Mouse (Mus musculus) macrophage (primary cell): Measurements from ENCODE around the gene Sis. TPM values are rescaled to one million over a fixed set of nuclear protein-coding genes. Genes with fewer than 3 reads are reported as not detected.

Experiments used
- H3K27ac ChIP-seq: fragments of 350-480 bp; formaldehyde crosslinking; 2 replicates; pipeline ENCODE4 v1.9.0; 2021
- H3K36me3 ChIP-seq: fragments of 350-480 bp; formaldehyde crosslinking; 2 replicates; pipeline ENCODE4 v1.9.0; 2021; ENCODE audit errors: inconsistent target
- H3K4me3 ChIP-seq: fragments of 350-480 bp; formaldehyde crosslinking; 2 replicates; pipeline ENCODE4 v1.9.0; 2021; ENCODE audit errors: inconsistent target
- H3K79me2 ChIP-seq: fragments of 350-480 bp; formaldehyde crosslinking; 2 replicates; pipeline ENCODE4 v1.9.0; 2021; ENCODE audit errors: inconsistent target
- WGBS: methylation state at CpG from one replicate; pipeline ENCODE4 v1.1.7; 2026; ENCODE audit warnings: inconsistent platforms; ENCODE audit not compliant: missing documents; 5-methylcytosine and 5-hydroxymethylcytosine counted together
- polyA plus RNA-seq: library from polyadenylated mRNA; stranded (reverse); fragments of 250-400 nt; gene quantifications from 3 replicates; pipeline ENCODE4 v1.2.4, GENCODE M21; 2018; ENCODE audit warnings: inconsistent platforms
- total RNA-seq, 78 experiments: library from RNA; depleted of rRNA; stranded (reverse); fragments of 250-400 nt; gene quantifications; 1 replicate in 9 of 78; 2 replicates in 24 of 78; 3 replicates in 43 of 78; 4 replicates in 2 of 78; pipeline ENCODE4 v1.2.4; 2018; ENCODE audit warnings: inconsistent platforms in 56 of 78

Gene Sis
- not detected for total RNA-seq (2018; cell fraction: chromatin; rRNA removed)
- not detected for total RNA-seq (2018; cell fraction: cytosol; rRNA removed)
- not detected for total RNA-seq (2018; cell fraction: nucleus; rRNA removed)
- not detected in 3 replicates for polyA plus RNA-seq

- Histone ChIP-seq H3K36me3 (no peaks in the 10 kb centered on the region), H3K79me2 (no peaks in the 10 kb centered on the region), H3K4me3 (no peak within 1 kb of the TSS), H3K27ac (no peak within 1 kb of the TSS)
These were observed at the start of gene Sis for GRCm38 (mm10) chr3:72967675-72968074. TSS of gene Sis (minus strand) at chr3:72967863.

DNA sequence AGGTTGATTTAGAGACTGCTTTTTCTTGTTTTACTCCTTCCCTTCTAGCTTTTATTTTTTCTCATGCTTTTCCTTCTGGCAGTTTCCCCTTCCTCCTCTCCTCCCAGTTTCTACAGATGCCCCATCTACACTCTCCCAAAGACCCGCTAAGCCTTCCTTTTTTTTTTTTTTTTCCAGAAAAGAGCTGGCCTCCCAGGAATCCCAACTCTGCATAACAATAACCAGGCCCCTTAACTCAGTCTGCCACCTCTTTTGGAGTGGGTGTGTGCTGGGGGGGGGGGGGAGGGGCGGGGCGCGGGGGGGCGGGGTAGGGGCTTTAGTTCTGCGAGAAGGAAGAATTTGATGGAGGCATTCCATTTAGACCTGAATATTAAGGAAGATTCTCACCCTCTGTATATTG lies 38.4 kb upstream of the Sis start:
- H3K4me3 ChIP-seq: no peak overlapping the region
- 67% methylated on average over 1 of the region's 6 CpGs for WGBS
- H3K27ac ChIP-seq: no peak overlapping the region
- H3K36me3 ChIP-seq: no peaks in the 10 kb centered on the region
- H3K79me2 ChIP-seq: no peaks in the 10 kb centered on the region

DNA sequence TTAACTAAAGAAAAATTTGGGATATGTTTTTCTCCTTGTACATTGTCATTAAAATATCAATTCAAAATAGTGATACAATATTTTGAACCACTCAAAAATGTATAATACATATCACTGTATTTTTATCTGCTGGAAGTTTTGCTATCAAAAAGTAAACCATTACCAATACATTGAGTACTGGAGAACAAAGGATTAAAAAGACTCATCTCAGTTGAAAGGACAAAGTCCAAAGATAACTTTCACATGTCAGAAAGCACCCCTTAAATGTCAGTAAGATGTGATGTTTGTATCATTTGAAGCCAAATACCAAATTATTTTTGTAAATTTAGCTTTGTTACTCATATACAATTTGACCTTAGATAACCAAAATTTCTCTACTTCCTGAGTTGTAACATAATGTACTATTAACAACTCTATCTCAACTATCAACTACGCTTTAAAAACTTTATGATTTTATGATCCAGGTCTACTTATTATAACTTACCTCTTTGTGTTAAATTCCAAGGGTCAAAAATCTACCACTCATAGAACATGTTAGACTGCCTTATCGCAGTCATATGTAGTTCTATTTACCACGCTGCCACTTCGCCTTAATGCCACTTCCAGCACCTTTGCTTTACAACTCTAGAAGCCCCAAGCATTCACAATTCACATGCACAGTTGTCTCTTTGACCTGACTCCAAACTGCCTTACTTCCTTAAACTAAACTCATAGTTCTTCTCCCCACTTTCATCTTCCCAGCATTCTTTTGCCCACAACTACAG lies 35.5 kb upstream of the Sis start:
- Histone ChIP-seq H3K4me3 (no peak overlapping the region), H3K27ac (no peak overlapping the region), H3K36me3 (no peaks in the 10 kb centered on the region), H3K79me2 (no peaks in the 10 kb centered on the region)
- 86% methylated on average over 4 of the region's 4 CpGs for WGBS

DNA sequence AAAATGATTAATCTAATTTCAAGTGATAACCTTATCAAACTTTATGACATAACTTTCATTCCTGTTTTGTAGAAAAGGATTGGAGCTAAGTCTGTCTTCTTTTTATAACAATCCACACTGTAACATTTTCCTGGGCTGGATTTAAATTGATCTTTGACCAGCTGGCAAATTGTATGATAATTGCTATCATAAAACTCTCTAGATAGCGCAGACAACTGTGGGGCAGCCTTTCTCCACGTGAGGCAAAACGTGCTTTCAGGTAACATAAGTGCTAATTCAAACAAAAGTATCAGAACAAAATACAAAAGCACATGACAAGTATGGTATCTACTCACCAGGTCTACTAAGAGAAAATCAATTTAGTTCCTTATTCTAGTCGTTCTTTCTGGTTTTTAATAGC lies 29.9 kb upstream of the Sis start:
- no peak overlapping the region for H3K4me3 ChIP-seq
- no peaks in the 10 kb centered on the region for H3K79me2 ChIP-seq
- 61% methylated on average over 4 of the region's 4 CpGs for WGBS
- no peak overlapping the region for H3K27ac ChIP-seq
- no peaks in the 10 kb centered on the region for H3K36me3 ChIP-seq

DNA sequence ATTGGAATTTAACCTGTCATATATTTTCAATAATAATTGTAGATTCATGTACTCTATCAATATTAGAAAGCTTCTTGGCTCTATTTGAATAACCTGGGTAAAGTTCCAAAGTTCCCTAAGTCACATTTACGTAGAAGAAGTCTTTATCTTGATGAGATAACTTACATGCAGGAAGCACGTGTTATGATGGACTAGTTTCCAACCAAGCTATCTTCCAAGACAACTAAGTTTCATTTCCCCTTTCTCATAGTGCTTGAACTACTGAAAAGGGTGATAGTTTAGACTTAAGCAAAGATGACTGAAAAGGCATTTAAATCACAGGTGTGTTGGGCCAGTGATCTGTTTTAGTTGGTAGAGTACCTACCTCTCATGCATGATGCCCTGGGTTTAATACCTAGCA lies 23.3 kb upstream of the Sis start:
- no peak overlapping the region for H3K27ac ChIP-seq
- no peak overlapping the region for H3K4me3 ChIP-seq
- H3K36me3 ChIP-seq: no peaks in the 10 kb centered on the region
- no peaks in the 10 kb centered on the region for H3K79me2 ChIP-seq
- 24% methylated on average over 2 of the region's 2 CpGs for WGBS

- Histone ChIP-seq H3K79me2 (no peaks in the 10 kb centered on the region), H3K4me3 (no peak overlapping the region), H3K27ac (no peak overlapping the region), H3K36me3 (no peaks in the 10 kb centered on the region)
- whole genome bisulfite sequencing: 28% methylated on average over 3 of the region's 3 CpGs
These were observed 8.9 kb upstream of the Sis start for GRCm38 (mm10) chr3:72976602-72977001.

DNA sequence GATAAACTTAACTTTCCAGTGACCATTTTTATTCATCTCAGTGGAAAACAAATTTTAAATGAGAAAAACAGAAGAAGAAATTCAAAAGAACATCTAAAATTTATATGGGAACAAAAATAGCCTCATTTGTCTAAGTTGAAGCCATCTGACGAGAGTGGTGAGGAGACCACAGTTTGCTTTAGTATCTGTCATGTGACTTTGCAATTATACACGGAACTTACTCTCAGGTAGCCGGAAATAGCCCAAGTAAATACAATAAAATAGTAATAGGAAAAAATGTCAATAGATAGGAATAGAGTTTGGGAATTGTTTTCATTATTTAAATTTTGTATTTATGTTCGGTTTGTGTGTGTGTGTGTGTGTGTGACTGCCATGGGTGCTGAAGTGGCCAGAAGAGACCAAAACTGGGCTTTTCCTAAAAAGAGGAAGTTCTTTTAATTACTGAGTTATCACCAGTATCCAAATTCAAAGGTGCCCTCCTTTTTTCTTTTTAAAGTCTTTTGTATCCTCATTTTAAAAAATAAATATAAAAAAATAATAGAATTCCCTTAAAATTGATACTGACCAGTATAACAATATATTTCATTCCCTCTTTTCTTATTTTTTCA lies 48.6 kb downstream of the Sis start:
- 49% methylated on average over 4 of the region's 4 CpGs for WGBS

DNA sequence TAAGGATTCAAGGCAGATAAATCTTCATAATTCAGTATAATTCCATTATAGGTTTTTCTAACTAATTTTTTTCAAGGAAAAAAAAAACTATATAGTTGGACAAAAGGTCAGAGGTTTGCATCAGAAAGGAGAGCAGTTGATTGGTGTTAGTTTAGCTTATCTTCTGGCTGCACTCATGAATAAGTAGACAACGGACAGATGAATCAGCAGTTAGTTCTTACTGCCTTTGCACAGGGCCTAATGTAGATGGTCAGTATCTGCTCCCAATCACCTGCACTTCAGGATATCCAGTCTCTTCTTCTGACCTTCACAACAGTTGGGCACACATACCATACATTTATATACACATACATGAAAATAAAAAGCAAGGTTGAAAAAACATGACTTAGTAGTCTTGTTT lies 85.2 kb downstream of the Sis start:
- Histone ChIP-seq H3K79me2 (no peaks in the 10 kb centered on the region), H3K36me3 (no peaks in the 10 kb centered on the region), H3K4me3 (no peak overlapping the region), H3K27ac (no peak overlapping the region)
- 94% methylated on average over 1 of the region's 1 CpGs for WGBS

More for the DNA sequence above, 48.6 kb downstream of the Sis start:
- Histone ChIP-seq H3K36me3 (no peaks in the 10 kb centered on the region), H3K4me3 (no peak overlapping the region), H3K79me2 (no peaks in the 10 kb centered on the region), H3K27ac (no peak overlapping the region)

DNA sequence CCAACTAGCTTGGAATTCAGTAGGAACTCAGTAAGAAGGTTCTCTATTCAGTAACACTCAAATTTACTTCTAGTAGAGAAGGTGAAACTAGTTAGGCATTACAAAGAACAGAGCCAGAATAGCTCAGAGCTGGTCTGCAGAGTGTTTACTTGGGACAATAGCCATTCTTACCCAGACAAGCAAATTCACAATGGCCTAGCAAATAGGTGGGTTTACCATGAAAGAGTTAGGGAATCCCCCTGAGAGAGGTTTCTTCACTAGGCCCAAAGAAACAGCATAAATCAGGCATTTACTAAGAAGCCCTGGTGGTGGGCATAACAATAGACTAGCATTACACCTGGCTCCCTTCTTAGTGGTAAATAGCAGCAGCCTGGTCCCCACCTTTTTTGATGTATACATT lies 99.5 kb downstream of the Sis start:
- Histone ChIP-seq H3K4me3 (no peak overlapping the region), H3K27ac (no peak overlapping the region), H3K36me3 (no peaks in the 10 kb centered on the region), H3K79me2 (no peaks in the 10 kb centered on the region)

GRCm38 (mm10) chr3:72858738-72859137 lies 108.9 kb downstream of the Sis start:
- no peak overlapping the region for H3K4me3 ChIP-seq
- H3K27ac ChIP-seq: no peak overlapping the region
- 90% methylated on average over 3 of the region's 3 CpGs for WGBS
- no peaks in the 10 kb centered on the region for H3K79me2 ChIP-seq
- no peaks in the 10 kb centered on the region for H3K36me3 ChIP-seq

- H3K36me3 ChIP-seq: no peaks in the 10 kb centered on the region
- H3K4me3 ChIP-seq: no peak overlapping the region
- H3K27ac ChIP-seq: no peak overlapping the region
- 40% methylated on average over 1 of the region's 1 CpGs for WGBS
- H3K79me2 ChIP-seq: no peaks in the 10 kb centered on the region
These were observed 112.3 kb downstream of the Sis start for GRCm38 (mm10) chr3:72855405-72855804.

DNA sequence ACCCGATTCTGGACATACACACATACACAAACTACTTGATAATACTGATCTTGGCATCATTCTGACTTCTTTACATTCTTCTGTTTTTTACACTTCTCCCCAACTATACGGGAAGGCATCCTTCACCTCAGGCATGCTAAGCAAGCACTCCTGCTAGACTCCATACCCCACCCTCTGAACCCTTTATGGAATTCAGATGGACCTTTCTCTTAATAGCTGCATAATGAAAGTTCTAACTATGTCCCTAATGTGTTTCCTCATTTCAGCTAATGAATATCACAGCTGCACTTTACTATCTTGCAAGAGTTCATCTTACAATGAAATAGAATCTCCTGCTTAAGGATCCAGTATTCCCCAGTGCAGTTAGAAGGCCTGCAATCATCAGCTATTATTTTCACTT lies 127.0 kb downstream of the Sis start:
- Histone ChIP-seq H3K36me3 (no peaks in the 10 kb centered on the region), H3K79me2 (no peaks in the 10 kb centered on the region), H3K27ac (no peak overlapping the region), H3K4me3 (no peak overlapping the region)
- WGBS: 88% methylated on average over 1 of the region's 2 CpGs

Other genes with a start within 250 kb of the Sis start
- gene Slitrk3, start 89.9 kb upstream of the Sis start, polyA plus RNA-seq: not detected in 3 replicates